Mouse (Mus musculus) large intestine, adult 2 months (tissue): ENCODE results near the gene Ptprq. TPM values are rescaled to one million over a fixed set of nuclear protein-coding genes. Genes with fewer than 3 reads are reported as not detected.

Experiments
- DNase-seq: peaks from one replicate; pipeline ENCODE4 v3.0.0-alpha.2; 2012; ENCODE audit warnings: low read depth, low spot score
- WGBS: fragments of 180-500 bp; shearing (Covaris S2); methylation state at CpG from one replicate; pipeline ENCODE4 v1.1.7; 2018; 5-methylcytosine and 5-hydroxymethylcytosine counted together
- polyA plus RNA-seq: library from polyadenylated mRNA; depleted of rRNA; stranded (reverse); fragments of >200 nt; gene quantifications from 2 replicates; pipeline ENCODE4 v1.2.3, GENCODE M21; 2012

The Ptprq gene
- polyA plus RNA-seq, 1 experiment, result 0.01 TPM

DNA sequence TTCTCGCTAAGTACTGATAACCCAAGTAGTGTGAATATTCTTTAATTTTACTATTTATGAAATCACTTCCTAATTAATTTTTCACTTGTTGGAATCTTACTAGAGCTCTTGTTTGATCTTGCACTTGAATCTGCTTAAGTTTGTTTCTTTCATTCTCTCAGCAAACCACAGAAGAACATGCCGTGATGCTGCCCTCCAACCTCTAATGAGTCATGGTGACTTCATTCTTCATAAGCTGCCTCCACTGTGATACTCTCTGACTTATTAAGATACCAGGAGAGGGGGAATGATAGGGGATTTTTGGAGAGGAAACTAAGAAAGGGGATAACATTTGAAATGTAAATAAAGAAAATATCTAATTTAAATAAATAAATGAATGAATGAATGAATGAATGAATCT is 60.7 kb downstream of the Ptprq start:
- WGBS, result 86% methylated on average over 2 of the region's 2 CpGs
- no peak for DNase-seq

DNA sequence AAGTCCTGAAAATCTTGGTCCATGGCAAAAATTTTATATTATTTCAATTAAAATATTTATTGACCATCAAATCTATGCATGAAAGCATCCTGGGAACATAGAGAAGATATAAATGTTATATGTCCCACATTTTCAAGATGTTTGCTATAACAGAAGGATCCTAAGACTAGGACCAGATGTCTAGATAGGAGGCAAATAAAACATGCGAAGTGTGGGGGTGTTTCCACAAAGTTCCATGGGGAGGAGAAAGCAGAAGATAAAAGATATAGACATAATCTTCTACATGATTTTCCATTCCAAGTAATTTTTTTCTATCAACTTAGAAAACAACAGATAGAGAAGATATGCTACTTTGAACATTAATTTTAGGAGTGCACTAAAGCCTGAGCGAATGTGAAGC is 70.2 kb downstream of the Ptprq start:
- WGBS, result 91% methylated on average over 2 of the region's 2 CpGs
- no peak for DNase-seq

- 34% methylated on average over 3 of the region's 3 CpGs for WGBS
- no peak for DNase-seq
Measured at GRCm38 (mm10) chr10:107628104-107628503, 91.7 kb downstream of the Ptprq start.

DNA sequence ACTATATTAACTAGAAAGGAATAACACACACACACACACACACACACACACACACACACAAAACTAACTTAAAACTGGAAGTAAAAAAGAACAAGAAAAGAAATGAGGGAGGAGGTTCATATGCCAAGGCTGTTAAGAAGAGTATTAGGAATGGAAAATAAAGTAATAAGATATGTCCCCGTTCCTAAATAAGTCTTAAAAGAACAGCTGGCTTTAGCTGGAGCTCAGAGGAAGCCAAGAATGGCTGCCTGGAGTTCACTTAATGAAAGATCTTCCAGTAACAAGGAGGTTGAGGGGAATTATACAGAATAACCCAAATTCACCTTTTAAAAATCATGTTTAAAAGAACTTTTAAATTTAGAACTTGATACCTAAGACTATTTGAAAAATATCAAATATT is 93.2 kb downstream of the Ptprq start:
- WGBS, result 56% methylated on average over 1 of the region's 1 CpGs
- DNase-seq, result no peak

- no peak for DNase-seq
- WGBS, result 17% methylated on average over 4 of the region's 4 CpGs
Measured at GRCm38 (mm10) chr10:107624211-107624610, 95.6 kb downstream of the Ptprq start.

DNA sequence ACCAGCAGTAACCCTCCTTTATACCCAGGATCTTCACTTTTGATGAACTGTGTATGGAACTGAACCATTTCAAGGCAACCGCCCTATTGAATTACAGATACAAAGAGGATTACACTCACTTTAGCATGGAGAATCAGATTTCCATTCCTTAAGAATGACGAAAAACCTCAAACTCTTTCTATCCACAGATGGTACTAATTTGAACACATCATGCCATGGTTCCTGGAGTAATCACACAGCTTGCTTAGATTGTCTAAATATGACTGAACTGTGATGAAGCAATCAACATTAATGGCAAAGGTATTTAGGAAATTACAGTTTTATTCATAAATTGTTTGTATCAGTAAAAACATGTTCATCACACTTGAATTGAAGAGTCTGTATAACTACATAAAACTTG is 104.4 kb downstream of the Ptprq start:
- no peak for DNase-seq
- 90% methylated on average over 2 of the region's 2 CpGs for WGBS

DNA sequence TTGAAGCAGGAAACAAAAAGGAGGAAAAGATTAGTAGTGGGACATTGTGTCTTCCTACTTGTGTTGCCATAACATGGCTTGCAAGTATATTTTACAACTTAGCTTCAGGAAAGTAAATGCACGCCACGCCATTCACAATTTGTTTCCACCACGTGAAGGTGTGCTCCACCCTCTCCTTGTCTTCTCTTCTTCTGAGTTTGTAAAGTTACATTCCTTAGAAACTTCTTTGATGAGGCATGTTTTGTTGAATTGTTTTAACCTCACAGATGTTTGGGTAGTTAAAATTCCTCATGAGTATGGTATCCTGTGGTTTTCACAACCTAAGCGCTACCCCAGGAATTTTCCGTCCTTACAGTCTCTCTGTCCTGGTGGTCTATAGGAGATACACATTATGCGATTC is 118.5 kb downstream of the Ptprq start:
- WGBS, result 74% methylated on average over 6 of the region's 6 CpGs

DNA sequence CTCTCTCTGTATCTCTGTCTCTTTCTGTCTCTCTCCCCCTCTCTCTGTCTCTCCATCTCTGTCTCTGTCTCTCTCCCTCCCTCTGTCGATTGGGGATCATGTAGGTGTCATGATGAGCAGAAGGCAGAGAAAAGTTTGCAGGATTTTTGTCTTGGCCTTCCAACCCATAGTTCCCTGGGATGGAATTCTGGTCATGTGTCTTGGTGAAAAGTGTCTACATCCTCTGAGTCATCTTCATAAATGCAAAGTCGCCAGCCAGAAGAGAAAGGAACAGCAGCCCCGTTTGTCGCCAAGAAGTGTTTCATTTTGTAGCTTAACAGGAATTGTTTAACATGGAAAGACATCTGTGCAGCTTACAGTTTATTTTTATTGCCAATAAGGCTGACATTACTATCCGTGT is 136.5 kb downstream of the Ptprq start:
- WGBS, result 62% methylated on average over 5 of the region's 5 CpGs
- no peak for DNase-seq

More for the DNA sequence above, 118.5 kb downstream of the Ptprq start:
- no peak for DNase-seq

- 18% methylated on average over 3 of the region's 3 CpGs for WGBS
- no peak for DNase-seq
Measured at GRCm38 (mm10) chr10:107569044-107569443, 150.8 kb downstream of the Ptprq start.

DNA sequence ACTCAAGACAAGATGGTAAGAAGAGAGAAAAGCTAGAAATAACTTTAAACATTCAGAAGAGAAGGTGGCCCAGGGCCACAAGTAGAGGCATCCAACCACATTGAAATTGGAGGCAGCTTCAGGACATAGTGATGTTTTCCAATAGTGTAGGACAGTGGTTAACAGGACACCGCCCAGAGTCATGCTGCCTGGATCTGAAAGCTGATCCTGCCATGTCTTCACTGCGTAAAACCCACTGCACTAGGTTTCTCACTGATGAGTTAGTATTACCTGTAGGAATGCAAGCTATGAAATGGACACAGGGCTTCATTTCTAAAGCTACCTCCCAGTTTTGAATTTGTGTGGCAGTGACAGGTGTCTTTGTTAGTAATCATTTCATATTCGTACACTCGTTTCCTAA is 151.6 kb downstream of the Ptprq start:
- DNase-seq, result no peak
- 91% methylated on average over 4 of the region's 4 CpGs for WGBS

DNA sequence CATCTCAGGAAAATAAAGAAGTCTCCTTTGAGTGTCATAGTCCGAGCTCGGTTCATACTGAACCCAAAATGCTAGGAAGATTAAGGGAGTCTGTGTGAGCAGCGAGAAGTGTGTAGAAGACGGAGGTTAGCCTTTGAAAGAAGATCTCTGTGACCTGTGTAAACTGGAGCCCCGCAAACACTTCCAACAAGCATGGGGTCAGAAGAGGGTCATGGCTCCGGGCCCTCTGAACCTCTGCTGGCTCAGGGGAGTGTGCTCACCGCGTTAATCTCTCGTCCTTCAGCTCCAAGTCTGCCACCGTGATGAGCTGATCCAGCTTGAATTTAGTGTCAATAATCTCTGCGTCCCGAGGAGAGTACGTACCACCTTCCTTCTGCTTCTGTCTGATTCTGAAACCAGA is 157.0 kb downstream of the Ptprq start:
- DNase-seq, result no peak

GRCm38 (mm10) chr10:107560881-107561280 is 159.0 kb downstream of the Ptprq start:
- DNase-seq, result no peak

More for the DNA sequence above, 157.0 kb downstream of the Ptprq start:
- WGBS, result 28% methylated on average over 13 of the region's 13 CpGs

GRCm38 (mm10) chr10:107543026-107543425 is 176.8 kb downstream of the Ptprq start:
- 19% methylated on average over 1 of the region's 1 CpGs for WGBS
- DNase-seq, result no peak

DNA sequence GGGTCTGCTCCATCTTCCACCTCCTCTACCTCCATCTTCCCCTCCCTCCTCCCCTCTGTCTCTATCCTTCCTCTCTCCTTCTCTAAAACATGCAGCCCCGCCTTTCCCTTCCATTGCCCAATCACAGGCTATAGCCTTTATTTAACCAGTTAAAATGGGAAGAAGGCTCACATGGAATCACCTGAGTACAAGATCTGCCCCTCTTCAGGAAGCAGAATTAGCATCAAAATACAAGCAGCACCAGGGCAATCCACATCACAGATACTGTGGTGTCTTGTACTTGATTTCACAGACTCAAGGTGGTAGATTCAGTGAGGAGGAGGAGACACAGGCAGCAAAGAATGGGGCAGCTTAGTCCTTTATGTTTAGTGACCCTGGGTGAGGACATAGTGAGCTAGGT is 191.1 kb downstream of the Ptprq start:
- no peak for DNase-seq
- WGBS, result 75% methylated on average over 1 of the region's 1 CpGs

GRCm38 (mm10) chr10:107519216-107519615 is 200.6 kb downstream of the Ptprq start:
- whole genome bisulfite sequencing, result 68% methylated on average over 5 of the region's 5 CpGs
- DNase-seq, result no peak

- DNase-seq, result no peak
- 53% methylated on average over 7 of the region's 7 CpGs for WGBS
Measured at GRCm38 (mm10) chr10:107516641-107517040, 203.2 kb downstream of the Ptprq start.

GRCm38 (mm10) chr10:107514735-107515134 is 205.1 kb downstream of the Ptprq start:
- 53% methylated on average over 7 of the region's 7 CpGs for WGBS
- no peak for DNase-seq

GRCm38 (mm10) chr10:107506397-107506796 is 213.5 kb downstream of the Ptprq start:
- 82% methylated on average over 2 of the region's 2 CpGs for WGBS
- no peak for DNase-seq

- 47% methylated on average over 4 of the region's 4 CpGs for WGBS
- DNase-seq, result no peak
Measured at GRCm38 (mm10) chr10:107503430-107503829, 216.4 kb downstream of the Ptprq start.

- no peak for DNase-seq
- WGBS, result 77% methylated on average over 7 of the region's 7 CpGs
Measured at GRCm38 (mm10) chr10:107502193-107502592, 217.7 kb downstream of the Ptprq start.

DNA sequence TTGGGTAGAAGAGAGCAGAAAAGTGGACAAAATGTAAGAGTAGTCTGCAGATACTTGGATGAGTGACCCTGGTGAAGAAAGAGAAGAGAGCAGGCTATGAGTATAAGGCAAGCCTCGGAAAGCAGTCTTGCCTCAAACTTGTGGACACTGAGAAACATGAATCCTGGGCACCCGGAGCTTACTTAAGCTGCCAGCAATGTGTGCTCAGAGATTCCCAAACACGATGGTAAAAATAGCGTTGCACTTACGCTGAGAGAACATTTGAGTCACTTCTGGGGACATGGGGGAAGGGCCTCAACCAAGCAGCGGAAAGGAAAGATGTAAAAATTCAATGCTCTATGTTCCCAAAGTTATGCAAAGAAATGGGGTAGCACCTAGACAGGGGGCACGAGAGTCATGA is 220.2 kb downstream of the Ptprq start:
- WGBS, result 63% methylated on average over 7 of the region's 7 CpGs
- no peak for DNase-seq

- DNase-seq, result no peak
- 82% methylated on average over 1 of the region's 1 CpGs for WGBS
Measured at GRCm38 (mm10) chr10:107496402-107496801, 223.4 kb downstream of the Ptprq start.

- 92% methylated on average over 6 of the region's 6 CpGs for WGBS
- no peak for DNase-seq
Measured at GRCm38 (mm10) chr10:107494568-107494967, 225.3 kb downstream of the Ptprq start, which contains the start of gene Myf6. TSS of gene Myf6 (minus strand) at chr10:107494737.
